Mouse (Mus musculus): Measurements from ENCODE around the gene Shmt2.

DNA sequence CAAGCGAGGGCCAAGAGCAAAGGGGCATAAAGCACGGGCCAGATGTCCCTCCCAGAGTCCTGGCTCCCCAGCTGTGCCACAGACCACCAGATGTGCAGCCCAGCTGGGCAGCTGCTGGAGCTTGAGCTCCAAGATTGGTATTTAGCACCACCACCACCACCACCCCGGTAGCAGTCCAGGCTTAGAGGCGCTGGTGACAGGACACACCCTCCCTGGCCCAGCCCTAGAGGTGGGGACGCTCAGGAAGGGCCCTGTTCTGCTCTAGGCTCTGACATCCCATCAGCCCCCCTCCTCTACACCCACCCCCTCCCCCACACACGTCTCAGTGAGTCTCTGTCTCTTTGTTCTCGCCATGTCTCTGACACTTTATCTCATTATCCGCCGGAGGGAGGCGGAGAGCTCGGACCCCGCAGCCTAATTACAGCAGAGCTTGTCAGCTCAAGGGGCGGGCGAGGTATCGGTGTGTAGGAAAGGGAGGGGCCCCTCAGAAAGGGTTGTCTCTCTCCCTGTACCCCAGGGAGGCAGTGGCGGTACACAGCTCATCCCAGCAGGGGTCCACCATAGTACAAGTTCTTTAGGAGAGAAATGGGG lies 8.6 kb downstream of the Shmt2 start:
- no peak for TF ChIP-seq CTCF (IDR thresholded peaks at IDR 0.05; ENCODE audit: insufficient read depth, low read depth, low read length)
- TF ChIP-seq POLR2A (IDR thresholded peaks at IDR 0.05; ENCODE audit: insufficient read depth, low read depth, low read length): no peak
